Mouse (Mus musculus): ENCODE data around the gene Mapk10. TPM values are rescaled to one million over a fixed set of nuclear protein-coding genes. Genes with fewer than 3 reads are reported as not detected.
"Not testable (repeated sequence)": the region's sequence is repeated elsewhere in the genome, so short reads cannot be mapped to it uniquely, and the experiment has no call there.

Mapk10 gene
- polyA plus RNA-seq, 1 experiment from 2014 or later, result 0.51 TPM

- H3K27ac ChIP-seq, result no peak overlapping the region
- H3K4me3 ChIP-seq, result no peak overlapping the region
- H3K9me3 ChIP-seq (replicated peaks), result no peaks in the 10 kb centered on the region
- H3K27me3 ChIP-seq (ENCODE audit: low read depth, poor library complexity, severe bottlenecking), result no peaks in the 10 kb centered on the region
- DNase-seq (ENCODE audit: low spot score), result no peak
- H3K4me1 ChIP-seq, result 0 out of 2 replicates have a peak, but pooled peaks cover 6% of the 10 kb centered on the region
- H3K36me3 ChIP-seq, result no peaks in the 10 kb centered on the region
These were observed 234.6 kb downstream of the Mapk10 start for GRCm38 (mm10) chr5:102976540-102976939.

GRCm38 (mm10) chr5:102974400-102974799, 236.7 kb downstream of the Mapk10 start:
- 72% methylated on average over 4 of the region's 4 CpGs for WGBS
- H3K27me3 ChIP-seq (ENCODE audit: low read depth, poor library complexity, severe bottlenecking), result no peaks in the 10 kb centered on the region
- no peak overlapping the region for H3K4me3 ChIP-seq
- 0 out of 2 replicates have a peak, but pooled peaks cover 6% of the 10 kb centered on the region for H3K4me1 ChIP-seq
- no peaks in the 10 kb centered on the region for H3K36me3 ChIP-seq
- no peak for DNase-seq (ENCODE audit: low spot score)
- H3K9me3 ChIP-seq (replicated peaks), result no peaks in the 10 kb centered on the region
- no peak overlapping the region for H3K27ac ChIP-seq

DNA sequence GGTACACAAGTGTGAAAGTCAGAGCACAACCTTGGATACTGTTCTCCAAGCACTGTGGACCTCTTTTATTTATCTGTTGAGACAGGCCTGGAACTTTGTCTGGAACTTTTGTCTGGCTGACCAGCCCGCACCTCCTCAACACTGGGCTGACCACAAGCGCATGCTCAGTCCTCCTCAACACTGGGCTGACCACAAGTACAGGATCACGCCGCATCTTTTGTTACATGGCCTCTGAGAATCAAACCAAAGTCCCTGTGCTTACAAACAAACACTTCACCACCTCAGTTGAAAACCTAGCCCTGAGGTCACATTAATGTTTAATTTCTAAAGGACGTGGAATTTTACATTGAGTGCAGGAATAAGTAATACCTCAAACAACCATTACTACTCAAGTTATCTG, 246.7 kb downstream of the Mapk10 start:
- WGBS, result 92% methylated on average over 5 of the region's 5 CpGs
- no peaks in the 10 kb centered on the region for H3K4me1 ChIP-seq
- H3K4me3 ChIP-seq, result no peak overlapping the region
- DNase-seq (ENCODE audit: low spot score), result no peak
- H3K27ac ChIP-seq, result no peak overlapping the region
- H3K27me3 ChIP-seq (ENCODE audit: low read depth, poor library complexity, severe bottlenecking), result no peaks in the 10 kb centered on the region
- no peaks in the 10 kb centered on the region for H3K9me3 ChIP-seq (replicated peaks)
- H3K36me3 ChIP-seq, result no peaks in the 10 kb centered on the region

- no peak overlapping the region for H3K4me3 ChIP-seq
- H3K9me3 ChIP-seq (replicated peaks), result no peaks in the 10 kb centered on the region
- H3K4me1 ChIP-seq, result no peaks in the 10 kb centered on the region
- no peaks in the 10 kb centered on the region for H3K27me3 ChIP-seq (ENCODE audit: low read depth, poor library complexity, severe bottlenecking)
- WGBS, result 93% methylated on average over 8 of the region's 8 CpGs
- H3K36me3 ChIP-seq, result no peaks in the 10 kb centered on the region
- H3K27ac ChIP-seq, result no peak overlapping the region
- DNase-seq (ENCODE audit: low spot score), result no peak
These were observed 257.7 kb downstream of the Mapk10 start for GRCm38 (mm10) chr5:102953414-102953813.

GRCm38 (mm10) chr5:102952918-102953317, 258.2 kb downstream of the Mapk10 start:
- DNase-seq (ENCODE audit: low spot score), result no peak
- Histone ChIP-seq H3K4me1 (no peaks in the 10 kb centered on the region), H3K27ac (no peak overlapping the region), H3K36me3 (no peaks in the 10 kb centered on the region), H3K4me3 (no peak overlapping the region), H3K9me3 (replicated peaks) (no peaks in the 10 kb centered on the region), H3K27me3 (ENCODE audit: low read depth, poor library complexity, severe bottlenecking) (no peaks in the 10 kb centered on the region)
- WGBS, result 82% methylated on average over 3 of the region's 3 CpGs

DNA sequence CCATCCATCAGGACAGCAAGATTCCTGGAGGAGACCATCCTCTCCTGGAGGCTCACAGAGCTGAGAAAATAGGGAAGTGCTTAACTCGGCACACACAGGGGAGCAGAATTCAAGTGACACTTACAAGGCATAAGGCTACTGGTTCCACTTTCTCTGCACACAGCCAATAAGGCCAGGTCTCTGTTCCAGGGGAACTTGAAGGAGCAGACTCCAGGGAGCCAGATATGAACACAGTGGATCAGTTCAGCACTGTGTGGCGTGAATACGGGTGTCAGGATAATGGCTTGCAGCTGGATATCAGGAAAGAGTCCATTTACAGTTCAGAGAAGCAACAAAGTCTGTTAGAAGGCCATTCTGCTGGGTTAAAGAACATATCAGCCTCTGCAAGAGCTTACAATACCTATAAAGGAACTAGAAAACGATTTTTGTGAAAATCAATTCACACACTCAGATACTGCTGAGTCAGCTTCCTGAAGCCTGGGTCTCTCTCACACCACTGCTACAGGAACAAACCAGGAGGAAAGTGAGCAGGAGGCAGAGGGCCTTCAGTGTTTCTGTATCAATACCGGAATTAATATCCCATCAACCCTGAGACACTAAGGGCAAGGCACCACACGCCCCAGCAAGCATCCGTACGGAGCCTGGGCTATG, 263.9 kb downstream of the Mapk10 start:
- no peaks in the 10 kb centered on the region; the same call in 1 of the 2 replicates for H3K9me3 ChIP-seq (replicated peaks)
- no peak overlapping the region for H3K27ac ChIP-seq
- DNase-seq (ENCODE audit: low spot score), result no peak
- peaks cover 4% of the 10 kb centered on the region for H3K4me1 ChIP-seq
- no peaks in the 10 kb centered on the region for H3K27me3 ChIP-seq (ENCODE audit: low read depth, poor library complexity, severe bottlenecking)
- WGBS, result 74% methylated on average over 8 of the region's 8 CpGs
- no peak overlapping the region for H3K4me3 ChIP-seq
- no peaks in the 10 kb centered on the region for H3K36me3 ChIP-seq

GRCm38 (mm10) chr5:102946625-102947024, 264.5 kb downstream of the Mapk10 start:
- Histone ChIP-seq H3K4me3 (no peak overlapping the region), H3K4me1 (peaks cover 4% of the 10 kb centered on the region), H3K36me3 (no peaks in the 10 kb centered on the region), H3K9me3 (replicated peaks) (no peaks in the 10 kb centered on the region; the same call in 1 of the 2 replicates), H3K27ac (no peak overlapping the region), H3K27me3 (ENCODE audit: low read depth, poor library complexity, severe bottlenecking) (no peaks in the 10 kb centered on the region)
- DNase-seq (ENCODE audit: low spot score), result no peak
- WGBS, result 88% methylated on average over 8 of the region's 8 CpGs

- H3K36me3 ChIP-seq; H3K4me3 ChIP-seq; DNase-seq (ENCODE audit: low spot score); H3K27ac ChIP-seq; H3K27me3 ChIP-seq (ENCODE audit: low read depth, poor library complexity, severe bottlenecking); H3K4me1 ChIP-seq; H3K9me3 ChIP-seq (replicated peaks): not testable (repeated sequence)
- WGBS, result 85% methylated on average over 17 of the region's 17 CpGs
These were observed 267.1 kb downstream of the Mapk10 start for GRCm38 (mm10) chr5:102943864-102944630.

DNA sequence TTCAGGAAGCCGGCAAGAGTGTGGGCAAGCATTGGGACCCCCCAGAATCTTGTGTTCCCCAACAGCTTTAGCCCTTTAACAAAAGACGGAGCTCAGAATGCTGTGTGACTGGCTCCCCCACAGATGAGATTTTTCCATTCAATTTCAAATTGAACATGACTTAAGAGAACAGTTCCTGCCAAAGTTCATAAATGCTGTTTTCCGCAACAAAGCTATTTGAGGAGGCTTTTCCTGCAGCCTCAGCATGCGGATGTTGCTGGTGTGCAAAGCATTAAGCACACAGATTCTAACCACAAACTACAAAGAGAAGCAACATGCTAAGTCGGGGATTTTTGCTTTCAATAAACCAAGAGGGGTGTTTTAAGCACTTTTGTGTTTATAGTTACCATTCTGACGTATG, 281.0 kb downstream of the Mapk10 start:
- H3K27me3 ChIP-seq (ENCODE audit: low read depth, poor library complexity, severe bottlenecking), result no peaks in the 10 kb centered on the region
- 87% methylated on average over 6 of the region's 6 CpGs for WGBS
- no peak overlapping the region for H3K4me3 ChIP-seq
- H3K9me3 ChIP-seq (replicated peaks), result no peaks in the 10 kb centered on the region
- H3K27ac ChIP-seq, result no peak overlapping the region
- no peak for DNase-seq (ENCODE audit: low spot score)
- no peaks in the 10 kb centered on the region for H3K4me1 ChIP-seq
- H3K36me3 ChIP-seq, result no peaks in the 10 kb centered on the region

DNA sequence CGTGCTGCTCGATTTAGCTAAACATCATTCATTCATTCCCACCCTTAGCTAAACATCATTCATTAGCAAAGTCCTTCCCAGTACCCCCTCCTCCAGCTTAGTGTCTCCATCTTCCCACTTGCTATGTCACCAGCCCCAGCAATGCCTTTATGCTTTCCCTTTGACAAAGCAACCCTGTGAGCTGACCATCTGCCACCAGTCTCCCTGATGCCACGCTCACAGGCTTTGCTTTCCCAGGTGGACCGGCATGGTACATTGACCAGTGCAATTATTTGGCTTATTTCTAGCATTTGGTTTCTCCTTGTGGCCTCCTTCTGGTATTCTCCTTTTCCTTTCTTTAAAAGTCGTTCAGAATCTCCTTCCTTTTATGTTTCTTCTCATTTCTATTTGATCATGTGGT, 284.3 kb downstream of the Mapk10 start:
- no peak for DNase-seq (ENCODE audit: low spot score)
- no peak overlapping the region for H3K27ac ChIP-seq
- no peaks in the 10 kb centered on the region for H3K4me1 ChIP-seq
- no peaks in the 10 kb centered on the region for H3K36me3 ChIP-seq
- H3K9me3 ChIP-seq (replicated peaks), result no peaks in the 10 kb centered on the region
- H3K27me3 ChIP-seq (ENCODE audit: low read depth, poor library complexity, severe bottlenecking), result no peaks in the 10 kb centered on the region
- H3K4me3 ChIP-seq, result no peak overlapping the region
- WGBS, result 86% methylated on average over 5 of the region's 5 CpGs

DNA sequence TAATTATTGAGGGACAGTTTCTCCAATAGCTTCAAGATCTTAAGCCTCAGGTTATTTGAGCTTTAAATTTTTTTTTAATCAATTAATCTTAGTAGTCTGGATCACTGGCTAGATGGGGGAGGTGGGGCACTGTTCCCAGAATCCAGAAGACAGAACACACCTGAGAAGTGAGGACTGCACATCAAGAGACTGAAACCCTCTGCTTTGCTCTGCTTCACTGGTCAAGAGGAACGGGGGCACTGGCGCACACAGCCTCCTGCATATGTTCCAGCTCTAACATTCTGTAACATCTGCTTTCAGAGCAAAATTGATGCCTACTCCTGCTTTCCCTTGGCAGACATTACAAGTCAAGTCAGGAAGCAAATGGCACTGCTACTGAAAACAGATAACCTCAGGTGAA, 290.9 kb downstream of the Mapk10 start:
- Histone ChIP-seq H3K4me1 (no peaks in the 10 kb centered on the region), H3K27me3 (ENCODE audit: low read depth, poor library complexity, severe bottlenecking) (no peaks in the 10 kb centered on the region), H3K4me3 (no peak overlapping the region), H3K9me3 (replicated peaks) (no peaks in the 10 kb centered on the region), H3K27ac (no peak overlapping the region), H3K36me3 (no peaks in the 10 kb centered on the region)
- 81% methylated on average over 2 of the region's 2 CpGs for WGBS
- DNase-seq (ENCODE audit: low spot score), result no peak

DNA sequence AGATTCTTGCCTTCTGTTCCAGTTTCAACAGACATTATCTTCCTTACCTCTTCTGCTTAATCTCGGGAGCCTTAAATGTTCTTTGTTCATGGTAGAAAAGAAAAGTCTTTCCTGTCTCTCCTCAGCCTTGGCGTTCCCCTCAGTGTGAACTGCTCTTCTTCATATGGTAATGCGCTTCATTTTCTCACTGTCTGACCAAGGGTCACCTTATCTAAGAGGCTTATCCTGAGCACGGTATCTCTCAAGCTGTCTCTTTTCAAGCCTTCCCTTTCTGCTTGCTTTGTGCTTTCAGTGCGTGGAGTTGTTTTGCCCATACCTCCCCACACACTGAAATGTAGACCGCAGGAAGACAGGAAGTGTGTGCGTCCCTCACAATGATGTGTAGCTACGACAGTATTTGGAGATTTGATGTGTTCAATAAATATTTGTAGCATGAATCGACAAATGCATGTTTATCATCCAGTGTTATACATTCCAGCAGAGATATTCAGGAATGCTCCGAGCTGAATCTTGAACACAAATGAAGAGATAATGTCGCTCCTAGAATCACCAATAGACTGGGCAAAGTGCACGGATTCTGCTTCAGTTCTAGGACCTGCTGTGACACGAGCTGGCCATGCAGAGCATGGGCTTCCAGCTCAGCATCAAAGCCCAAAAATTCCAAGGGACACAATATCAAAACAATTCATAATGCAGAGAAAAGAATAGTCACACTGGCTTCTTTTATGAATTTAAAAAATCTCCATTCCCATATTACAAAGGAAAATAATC, 305.5 kb downstream of the Mapk10 start:
- H3K4me3 ChIP-seq, result no peak overlapping the region
- WGBS, result 70% methylated on average over 13 of the region's 13 CpGs
- no peak for DNase-seq (ENCODE audit: low spot score)
- no peak overlapping the region for H3K27ac ChIP-seq
- no peaks in the 10 kb centered on the region for H3K36me3 ChIP-seq
- H3K4me1 ChIP-seq, result no peaks in the 10 kb centered on the region
- no peaks in the 10 kb centered on the region for H3K9me3 ChIP-seq (replicated peaks)
- no peaks in the 10 kb centered on the region for H3K27me3 ChIP-seq (ENCODE audit: low read depth, poor library complexity, severe bottlenecking)

DNA sequence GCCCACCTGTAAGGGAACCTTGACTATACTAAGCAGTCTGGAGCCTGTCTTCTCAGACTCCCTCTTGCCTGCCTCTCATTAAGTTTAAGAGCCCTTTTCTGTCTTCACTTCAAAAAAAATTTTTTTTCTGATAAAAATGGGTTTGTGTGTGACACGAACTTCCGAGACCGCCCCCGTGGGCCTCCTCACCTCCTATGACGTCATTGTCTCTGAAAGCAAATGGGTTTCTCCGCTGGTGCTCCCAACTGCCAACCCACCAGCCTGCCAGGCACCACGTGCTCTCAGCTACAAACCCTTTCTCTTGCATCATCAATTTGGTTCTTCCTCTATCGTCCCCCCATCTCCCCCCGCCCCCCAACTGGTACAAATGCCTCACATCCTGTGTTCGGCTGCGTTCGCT, 307.1 kb downstream of the Mapk10 start:
- Histone ChIP-seq H3K36me3 (no peaks in the 10 kb centered on the region), H3K27ac (no peak overlapping the region), H3K4me3 (no peak overlapping the region), H3K27me3 (ENCODE audit: low read depth, poor library complexity, severe bottlenecking) (no peaks in the 10 kb centered on the region), H3K4me1 (no peaks in the 10 kb centered on the region), H3K9me3 (replicated peaks) (no peaks in the 10 kb centered on the region)
- 90% methylated on average over 12 of the region's 12 CpGs for WGBS
- DNase-seq (ENCODE audit: low spot score), result no peak
